Comparison of ENCODE assay signal across 8 mouse cellular contexts in the genomic region with DNA sequence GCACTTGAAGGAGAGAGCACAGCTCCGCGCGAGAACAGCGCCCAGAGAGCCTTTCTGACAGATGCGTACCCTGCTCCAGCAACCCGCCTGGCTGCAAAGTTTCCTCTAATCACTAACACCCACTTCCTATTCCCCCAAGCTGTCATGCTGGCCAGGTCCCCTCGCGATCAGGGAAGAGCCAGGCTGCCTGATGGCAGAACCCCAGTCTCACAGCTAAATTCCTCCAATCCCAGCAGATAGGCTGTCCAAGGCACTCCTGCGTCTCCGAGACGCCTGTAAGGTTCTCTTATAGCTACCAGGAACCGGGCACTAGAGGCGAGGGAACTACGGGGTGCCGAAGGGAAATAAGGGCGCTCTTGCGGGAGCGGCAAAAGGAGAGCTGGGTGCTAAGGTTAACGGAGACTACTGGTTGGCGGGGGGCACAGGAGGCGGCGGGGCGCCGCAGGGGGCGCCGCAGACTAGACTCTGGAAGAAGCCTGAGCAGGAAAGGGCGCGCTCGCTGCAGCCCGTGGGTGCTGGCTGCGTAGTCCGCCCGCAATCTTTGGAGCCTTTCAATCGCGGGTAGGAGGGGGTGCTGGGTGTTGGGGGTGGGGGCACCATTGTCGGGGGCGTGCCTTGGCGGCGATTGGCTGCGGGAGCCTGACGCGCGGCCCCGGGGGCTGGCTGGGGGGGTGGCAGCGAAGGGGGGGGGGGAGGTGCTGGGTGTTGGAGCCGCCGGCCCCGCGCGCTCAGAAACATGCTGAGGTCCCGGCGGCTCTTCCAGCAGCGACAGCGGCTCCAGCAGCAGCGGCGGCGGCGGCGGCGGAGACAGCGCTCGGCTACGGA. TPM values are rescaled to one million over a fixed set of nuclear protein-coding genes. Genes with fewer than 3 reads are reported as not detected.
DNase-seq lines count a peak whose midpoint lies in the region; ATAC-seq lines count a peak whose summit lies in the region.

A gene (plus strand): TSS at position 813 of the 825 bp plus-strand sequence.

- H3K9ac ChIP-seq in forebrain, embryonic 16.5 days (replicated peaks; ENCODE audit: low read depth, low read length), result peak within 1 kb of the TSS; percentile 69
- H3K9ac ChIP-seq in lung, embryonic 16.5 days (ENCODE audit: low read length), result peak within 1 kb of the TSS; percentile 70

- WGBS in forebrain, embryonic 16.5 days, result under 1% methylated on average over 39 of the region's 63 CpGs
- under 1% methylated on average over 44 of the region's 63 CpGs for WGBS in lung, embryonic 16.5 days

- DNase-seq in ES-CJ7 (ENCODE audit: low read depth, low spot score), result peak; percentile 38
- DNase-seq in adrenal gland, postnatal 4 days (ENCODE audit: low spot score in 2 of 2), result peak; percentile 18
- peak; percentile 89 for DNase-seq in heart, postnatal 4 days
- DNase-seq in layer of hippocampus, postnatal 14 days (ENCODE audit: low spot score in 2 of 2), result peak; percentile 80 to 81
- DNase-seq in retina, adult 2 months (ENCODE audit: low read depth, low spot score), result peak; percentile 25
- DNase-seq in urinary bladder, postnatal 4 days (ENCODE audit: low spot score in 2 of 2), result peak; percentile 44 to 73

- H3K9me3 ChIP-seq in forebrain, embryonic 16.5 days (ENCODE audit: control insufficient read depth, low read length), result no peaks in the 10 kb centered on the region
- H3K9me3 ChIP-seq in lung, embryonic 16.5 days (ENCODE audit: control insufficient read depth, low read length), result no peaks in the 10 kb centered on the region

- peaks cover 31% of the 10 kb centered on the region for H3K4me1 ChIP-seq in forebrain, embryonic 16.5 days (replicated peaks; ENCODE audit: control insufficient read depth, insufficient read depth, low read length)
- peaks cover 20% of the 10 kb centered on the region for H3K4me1 ChIP-seq in lung, embryonic 16.5 days (replicated peaks; ENCODE audit: control insufficient read depth, insufficient read depth, low read length)

- H3K4me2 ChIP-seq in forebrain, embryonic 16.5 days (ENCODE audit: low read length), result peak within 1 kb of the TSS; percentile 65
- peak within 1 kb of the TSS; percentile 98 for H3K4me2 ChIP-seq in lung, embryonic 16.5 days (ENCODE audit: low read depth, low read length)

- peak within 1 kb of the TSS; percentile 50; the same call in 1 of the 2 replicates for H3K27ac ChIP-seq in forebrain, embryonic 16.5 days (ENCODE audit: low read length)
- peak within 1 kb of the TSS; percentile 35 for H3K27ac ChIP-seq in lung, embryonic 16.5 days (ENCODE audit: low read length)

- no peaks in the 10 kb centered on the region for H3K36me3 ChIP-seq in forebrain, embryonic 16.5 days (ENCODE audit: control insufficient read depth, insufficient read depth)
- no peaks in the 10 kb centered on the region for H3K36me3 ChIP-seq in lung, embryonic 16.5 days (ENCODE audit: control insufficient read depth, insufficient read depth, low read length)

- ATAC-seq in forebrain, embryonic 16.5 days, result peak; percentile 76
- ATAC-seq in lung, embryonic 16.5 days (ENCODE audit: low read depth), result peak; percentile 80

- H3K27me3 ChIP-seq in forebrain, embryonic 16.5 days (replicated peaks; ENCODE audit: control insufficient read depth, insufficient read depth, low read length), result peaks cover 39% of the 10 kb centered on the region
- H3K27me3 ChIP-seq in lung, embryonic 16.5 days (ENCODE audit: control insufficient read depth, insufficient read depth, low read depth, low read length), result peaks cover 38% of the 10 kb centered on the region

- peak within 1 kb of the TSS; percentile 62 for H3K4me3 ChIP-seq in forebrain, embryonic 16.5 days (replicated peaks; ENCODE audit: low read length)
- H3K4me3 ChIP-seq in lung, embryonic 16.5 days (ENCODE audit: low read length), result peak within 1 kb of the TSS; percentile 58

RNA-seq across cellular contexts. Expression of the gene that starts here (rescaled TPM):
- 1 to 10 TPM; 2.8 to 2.9 TPM for total RNA-seq in adrenal gland, postnatal 4 days (2021)
- 1.4 and 2.2 TPM in 2 replicates for polyA plus RNA-seq in forebrain, embryonic 16.5 days (2015; fragmentation: Nextera tagmentation; extraction: Ambion mirVana)
- total RNA-seq in heart, postnatal 4 days (2021), result 10 to 100 TPM; 30.3 to 33.8 TPM
- total RNA-seq in layer of hippocampus, postnatal 14 days (2021), result 10 to 100 TPM; 12.1 to 15.7 TPM
- polyA plus RNA-seq in lung, embryonic 16.5 days (2015; fragmentation: Nextera tagmentation; extraction: Ambion mirVana), result 1.1 and 1.3 TPM in 2 replicates

Comparison
In these comparisons a context has a peak if more than half of its experiments do, and no peak if none do; other contexts are left out.
1. Peak in every context shown above with its lines: DNase-seq, ATAC-seq, H3K4me3 ChIP-seq and H3K27ac ChIP-seq.
2. DNase-seq: peak in every context shown above with its lines; median percentile 89 in heart, postnatal 4 days; 80 in layer of hippocampus, postnatal 14 days; 58 in urinary bladder, postnatal 4 days; 38 in ES-CJ7; 25 in retina, adult 2 months; 18 in adrenal gland, postnatal 4 days.